Mouse (Mus musculus) left cerebral cortex, adult 2 months (tissue): ENCODE measurements around the gene Rgs17. TPM values are rescaled to one million over a fixed set of nuclear protein-coding genes. Genes with fewer than 3 reads are reported as not detected.

Source experiments
- DNase-seq, 2 experiments: peaks; one replicate each; pipeline ENCODE4 v3.0.0; 2021 to 2022; ENCODE audit warnings: low spot score in 2 of 2, mixed read lengths in 1 of 2; ENCODE audit errors: extremely low spot score in 1 of 2
- H3K27ac ChIP-seq: fragments of 200-600 bp; 2 replicates; pipeline ENCODE4 v1.8.1; 2022
- H3K4me3 ChIP-seq: fragments of 200-600 bp; 2 replicates; pipeline ENCODE4 v1.8.1; 2022
- CTCF ChIP-seq: fragments of 200-600 bp; IDR thresholded peaks from 2 replicates; pipeline ENCODE4 v1.8.1; 2022; ENCODE audit warnings: antibody characterized with exemption, mild to moderate bottlenecking, moderate library complexity
- intact Hi-C: fragments of 180-260 bp; cut with DNase I; formaldehyde crosslinking; loops from one replicate; pipeline ENCODE4 v1.15.1; 2025
- total RNA-seq, 2 experiments: library from RNA; stranded (reverse); gene quantifications; 2 replicates each; pipeline ENCODE4 v1.2.3; 2021

Rgs17 gene
- total RNA-seq, 2 experiments from 2014 or later = 66.7 to 69.6 TPM

- peak; percentile 91 to 93 for DNase-seq
- intact Hi-C loops = loop anchor here (1.0 kb wide), 1 partner anchor 18 kb away; no protein-coding TSS in a partner anchor
- Histone ChIP-seq H3K27ac (peak within 1 kb of the TSS; percentile 81), H3K4me3 (peak within 1 kb of the TSS; percentile 58)
- peak; percentile 17 for TF ChIP-seq CTCF
Measured at GRCm38 (mm10) chr10:5823740-5824491, 98.3 kb downstream of the Rgs17 start, which contains the start of gene Mtrf1l. Gene Mtrf1l, minus strand, starts transcription at chr10:5823910.

DNA sequence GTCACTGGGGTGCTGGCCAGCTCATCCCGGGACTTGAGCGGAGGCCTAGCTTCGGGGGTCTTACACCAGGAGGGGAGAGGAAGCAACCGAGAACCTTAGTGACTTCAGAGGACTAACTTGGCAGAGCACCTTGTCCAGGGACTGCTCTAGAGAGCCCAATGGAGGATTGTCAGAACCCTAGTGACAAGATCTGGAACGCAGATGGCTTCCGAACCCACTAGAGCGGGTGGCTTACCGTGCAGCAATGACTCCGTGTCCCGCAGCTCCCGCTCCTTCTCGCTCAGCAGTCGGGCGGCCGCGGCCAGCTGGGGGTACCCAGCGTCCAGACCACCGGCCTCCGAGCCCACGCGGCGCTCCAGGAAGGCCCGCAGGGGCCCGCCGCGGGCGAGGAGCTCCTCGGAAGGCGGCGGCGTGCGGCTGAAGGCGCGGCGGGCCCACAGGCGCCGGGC, 98.9 kb downstream of the Rgs17 start:
- Histone ChIP-seq H3K4me3 (peak overlapping the region; percentile 58), H3K27ac (peak overlapping the region; percentile 77)
- DNase-seq = peak in 1 of 2 experiments; percentile 25
- intact Hi-C loops = loop anchor here (1.0 kb wide), 1 partner anchor 17 kb away; no protein-coding TSS in a partner anchor
- TF ChIP-seq CTCF = no peak

DNA sequence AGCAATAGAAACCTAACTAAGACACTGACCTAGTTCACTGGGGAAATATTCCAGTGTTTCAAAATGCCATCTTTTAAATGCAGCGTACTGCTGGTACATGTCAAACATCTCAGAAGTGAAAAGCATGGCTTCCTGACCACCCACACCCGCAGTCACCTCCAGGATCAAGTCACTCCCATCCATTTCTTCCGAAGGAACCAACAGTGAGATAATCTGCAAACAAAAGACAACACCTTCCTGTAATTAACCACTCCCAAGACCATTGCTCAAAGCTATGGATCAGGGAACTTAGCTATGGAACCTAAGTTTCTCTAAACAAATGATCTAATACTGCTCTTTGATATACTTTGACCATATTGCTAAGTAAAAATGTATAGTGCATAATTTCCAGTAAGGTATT, 103.4 kb downstream of the Rgs17 start:
- no peak overlapping the region for H3K4me3 ChIP-seq
- H3K27ac ChIP-seq = no peak overlapping the region
- intact Hi-C loops = no loop called here
- no peak for DNase-seq
- no peak for TF ChIP-seq CTCF

GRCm38 (mm10) chr10:5815968-5816367, 106.2 kb downstream of the Rgs17 start:
- DNase-seq = no peak
- Histone ChIP-seq H3K27ac (no peak overlapping the region), H3K4me3 (no peak overlapping the region)
- intact Hi-C loops = no loop called here
- no peak for TF ChIP-seq CTCF

DNA sequence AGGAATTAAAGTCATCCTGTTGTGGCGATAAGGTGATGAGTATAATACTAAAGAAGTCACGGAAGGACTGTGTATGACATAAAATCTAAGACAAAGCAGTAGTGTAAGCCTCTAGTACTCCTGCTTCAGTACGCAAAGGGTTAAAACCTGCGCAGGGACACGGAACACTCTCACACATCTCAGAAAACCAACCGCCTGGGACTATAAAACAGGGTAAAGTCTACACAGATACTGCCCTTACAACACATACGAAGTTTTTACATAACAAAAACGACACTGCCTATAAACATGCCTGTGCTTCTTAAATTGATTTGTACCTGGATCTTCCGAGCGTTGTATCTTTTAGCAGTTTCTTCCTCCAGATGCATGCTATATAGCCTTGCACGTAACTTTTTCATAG, 108.5 kb downstream of the Rgs17 start:
- Histone ChIP-seq H3K27ac (no peak overlapping the region), H3K4me3 (no peak overlapping the region)
- TF ChIP-seq CTCF = no peak
- no peak for DNase-seq
- intact Hi-C loops = no loop called here

DNA sequence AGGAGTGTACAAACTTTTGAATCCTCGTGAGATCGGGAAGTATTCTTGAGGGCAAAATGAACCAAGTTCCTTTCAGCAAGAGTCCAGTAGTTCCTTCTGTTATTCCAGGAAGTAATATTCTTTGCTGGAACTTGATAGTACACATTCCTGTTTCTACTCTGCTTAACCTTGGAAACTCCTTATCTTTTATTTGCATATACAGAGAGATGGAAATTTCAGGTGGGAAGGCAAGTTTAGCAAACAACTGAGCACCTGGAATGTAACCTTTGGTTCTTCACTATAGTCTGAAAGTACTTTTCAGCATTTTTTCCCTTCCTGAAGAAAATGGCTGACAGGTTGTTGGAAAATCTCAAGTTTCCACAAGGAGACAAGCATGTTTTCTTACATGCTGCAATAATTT, 114.5 kb downstream of the Rgs17 start:
- TF ChIP-seq CTCF = no peak

GRCm38 (mm10) chr10:5806996-5807395, 115.2 kb downstream of the Rgs17 start:
- DNase-seq = no peak
- no peak for TF ChIP-seq CTCF
- H3K27ac ChIP-seq = no peak overlapping the region
- intact Hi-C loops = loop anchor here (1.0 kb wide), 1 partner anchor 16 kb away; the partner anchor contains the start of gene Mtrf1l
- H3K4me3 ChIP-seq = no peak overlapping the region

More for the DNA sequence above, 114.5 kb downstream of the Rgs17 start:
- no peak overlapping the region for H3K27ac ChIP-seq
- intact Hi-C loops = no loop called here
- DNase-seq = no peak
- H3K4me3 ChIP-seq = no peak overlapping the region

DNA sequence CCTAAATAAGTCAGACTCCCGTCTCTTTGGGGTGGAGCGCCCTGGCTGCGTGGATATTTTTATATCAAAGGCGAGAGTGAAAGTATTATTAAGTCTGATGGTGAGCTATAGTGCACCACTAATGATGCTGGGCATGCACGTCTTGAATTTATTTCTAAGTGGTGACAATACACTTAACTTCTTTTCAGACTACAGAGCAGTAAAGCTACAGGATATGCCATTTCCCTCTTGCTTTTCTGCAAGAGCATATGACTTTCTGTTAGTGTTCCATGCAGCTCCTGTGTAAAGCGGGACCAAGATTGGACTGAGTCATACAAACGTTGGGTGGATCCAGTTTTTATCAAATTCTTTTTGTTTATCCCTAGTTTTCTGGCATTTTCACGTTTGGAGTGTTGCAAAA, 115.8 kb downstream of the Rgs17 start:
- no peak for DNase-seq
- H3K4me3 ChIP-seq = peak overlapping the region; percentile 55
- peak overlapping the region; percentile 58 for H3K27ac ChIP-seq
- TF ChIP-seq CTCF = no peak
- intact Hi-C loops = loop anchor here (1.0 kb wide), 1 partner anchor 17 kb away; the partner anchor contains the start of gene Mtrf1l

DNA sequence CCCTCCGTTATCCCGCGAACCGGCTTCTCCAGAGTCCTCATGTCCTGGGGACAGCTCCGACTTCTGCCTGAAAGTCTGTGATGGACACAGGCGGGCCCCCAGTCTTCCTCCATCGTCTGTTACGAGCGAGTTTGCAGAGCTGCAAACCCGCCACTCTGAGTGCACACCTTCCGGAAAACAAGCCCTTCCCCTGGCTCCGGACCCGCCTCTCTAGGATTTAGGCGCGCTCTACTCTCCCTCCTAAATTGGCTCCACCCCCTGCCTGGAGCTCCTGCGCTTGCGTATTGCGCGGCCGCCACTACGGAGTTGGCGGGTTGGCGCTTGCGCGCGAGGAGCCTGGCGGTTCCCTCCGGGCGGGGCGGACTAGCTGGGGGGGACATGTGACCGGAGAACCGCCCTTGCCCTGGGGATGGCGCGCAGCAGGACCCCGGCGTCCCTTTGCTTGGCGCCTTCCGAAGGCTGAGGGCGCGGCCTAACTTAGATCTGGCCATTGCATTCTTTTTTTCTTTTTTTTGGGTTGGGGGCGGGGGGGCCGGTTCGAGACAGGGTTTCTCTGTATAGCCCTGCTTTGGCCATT, 116.4 kb downstream of the Rgs17 start:
- H3K4me3 ChIP-seq = peak overlapping the region; percentile 55
- intact Hi-C loops = loop anchor here (1.0 kb wide), 1 partner anchor 17 kb away; the partner anchor contains the start of gene Mtrf1l
- no peak for TF ChIP-seq CTCF
- H3K27ac ChIP-seq = peak overlapping the region; percentile 81
- DNase-seq = peak; percentile 93 to 94

DNA sequence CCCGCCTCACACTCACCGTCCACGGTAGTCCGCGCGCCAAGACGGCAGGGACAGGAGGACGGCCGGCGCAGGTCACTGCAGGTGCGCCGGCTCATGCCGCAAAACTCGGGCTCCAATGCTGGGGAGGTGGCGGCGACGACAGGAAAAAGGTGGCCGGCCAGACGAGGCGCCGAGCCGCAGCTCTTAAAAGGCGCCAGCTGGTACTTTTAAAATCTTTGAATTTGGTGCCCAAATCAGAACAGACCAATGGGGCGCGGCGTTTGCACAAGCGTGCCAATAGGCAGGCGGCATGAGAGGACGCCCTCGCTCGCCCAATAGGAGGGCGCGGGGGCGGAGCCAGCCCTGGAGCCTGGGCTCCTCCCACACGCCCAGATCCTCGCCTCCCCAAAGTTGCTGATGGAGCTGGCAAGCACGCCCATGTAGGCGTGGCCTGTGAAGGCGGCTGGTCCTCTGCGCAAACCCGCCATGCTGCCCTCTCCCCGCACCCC, 116.9 kb downstream of the Rgs17 start, which contains the start of gene Fbxo5:
Fbxo5 (minus strand) TSS at position 358 of the 488 bp plus-strand sequence.
- intact Hi-C loops = no loop called here
- DNase-seq = peak; percentile 96 to 98
- TF ChIP-seq CTCF = no peak; the same call in 1 of the 2 replicates
- peak within 1 kb of the TSS; percentile 81 for H3K27ac ChIP-seq
- H3K4me3 ChIP-seq = peak within 1 kb of the TSS; percentile 55

DNA sequence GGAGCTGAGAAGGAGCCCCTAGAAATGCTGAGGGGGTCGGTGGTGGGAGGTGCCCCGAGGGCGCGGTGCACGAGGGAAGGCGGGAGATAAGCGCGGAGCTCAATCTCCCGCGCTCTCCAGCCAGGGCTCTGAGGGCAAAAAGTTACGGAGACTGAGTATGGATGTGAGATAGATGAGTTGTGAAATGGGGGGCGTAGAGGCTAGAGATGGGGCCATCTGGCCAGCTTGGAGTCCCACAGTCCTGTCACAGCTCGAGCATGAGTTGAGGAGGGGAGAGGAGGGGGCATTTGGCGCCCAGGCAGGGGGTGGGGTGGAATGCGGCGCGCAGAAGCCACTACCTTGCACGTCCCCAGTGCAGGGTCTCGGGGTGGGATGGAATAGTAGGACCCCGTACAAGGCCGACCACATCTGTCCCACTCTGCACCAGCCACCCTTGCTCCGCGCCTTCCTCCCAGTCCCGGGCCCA, 117.5 kb downstream of the Rgs17 start:
- intact Hi-C loops = no loop called here
- no peak for TF ChIP-seq CTCF
- DNase-seq = no peak
- Histone ChIP-seq H3K4me3 (peak overlapping the region; percentile 55), H3K27ac (no peak overlapping the region)

- intact Hi-C loops = no loop called here
- H3K4me3 ChIP-seq = no peak overlapping the region
- TF ChIP-seq CTCF = no peak
- no peak overlapping the region for H3K27ac ChIP-seq
- DNase-seq = no peak
Measured at GRCm38 (mm10) chr10:5803739-5804138, 118.5 kb downstream of the Rgs17 start.
